Mouse (Mus musculus): ENCODE measurements around the gene Lbhd1.
"Not testable (repeated sequence)": the region's sequence is repeated elsewhere in the genome, so short reads cannot be mapped to it uniquely, and the experiment has no call there.

Gene Lbhd1

DNA sequence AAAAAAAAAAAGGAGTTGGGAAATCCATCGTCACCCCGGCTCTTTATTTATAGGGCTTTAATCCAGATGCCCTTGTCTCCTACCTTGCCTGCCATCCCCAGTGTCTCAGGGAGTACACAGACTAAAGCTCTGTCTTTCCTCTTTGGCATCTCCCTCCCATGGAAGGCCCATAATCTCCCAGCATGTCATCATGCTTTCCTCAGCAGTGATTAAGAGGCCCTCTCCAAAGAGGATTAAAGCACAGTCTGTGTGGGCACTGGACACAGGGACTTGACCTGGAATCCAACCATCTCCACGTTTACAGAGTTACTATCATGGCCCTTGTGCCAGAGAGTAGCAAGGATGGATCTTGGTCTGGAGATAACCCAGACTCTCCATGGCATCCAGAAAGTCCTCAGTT, at the start of gene Lbhd1, which contains the start of gene Gm49403:
TSS of gene Lbhd1 (plus strand) at position 117 of the 400 bp plus-strand sequence.
TSS of gene Gm49403 (plus strand) at position 315 of the 400 bp plus-strand sequence.
- DNase-seq = no peak

DNA sequence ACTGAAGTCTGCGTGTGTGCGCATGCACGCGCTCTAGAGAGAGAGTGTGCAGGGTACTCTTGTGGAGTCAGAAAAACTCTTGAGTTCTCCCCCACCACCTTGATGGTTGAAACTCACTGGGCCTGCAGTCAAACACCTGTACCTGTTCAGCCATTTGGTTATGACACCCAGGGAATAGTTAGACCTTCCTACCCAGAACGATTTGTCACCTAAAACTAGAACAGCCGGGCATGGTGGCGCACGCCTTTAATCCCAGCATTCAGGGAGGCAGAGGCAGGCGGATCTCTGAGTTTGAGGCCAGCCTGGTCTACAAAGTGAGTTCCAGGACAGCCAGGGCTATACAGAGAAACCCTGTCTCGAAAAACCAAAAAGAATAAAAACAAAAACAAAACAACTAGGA, 47.2 kb upstream of the Lbhd1 start:
- DNase-seq = not testable (repeated sequence)

DNA sequence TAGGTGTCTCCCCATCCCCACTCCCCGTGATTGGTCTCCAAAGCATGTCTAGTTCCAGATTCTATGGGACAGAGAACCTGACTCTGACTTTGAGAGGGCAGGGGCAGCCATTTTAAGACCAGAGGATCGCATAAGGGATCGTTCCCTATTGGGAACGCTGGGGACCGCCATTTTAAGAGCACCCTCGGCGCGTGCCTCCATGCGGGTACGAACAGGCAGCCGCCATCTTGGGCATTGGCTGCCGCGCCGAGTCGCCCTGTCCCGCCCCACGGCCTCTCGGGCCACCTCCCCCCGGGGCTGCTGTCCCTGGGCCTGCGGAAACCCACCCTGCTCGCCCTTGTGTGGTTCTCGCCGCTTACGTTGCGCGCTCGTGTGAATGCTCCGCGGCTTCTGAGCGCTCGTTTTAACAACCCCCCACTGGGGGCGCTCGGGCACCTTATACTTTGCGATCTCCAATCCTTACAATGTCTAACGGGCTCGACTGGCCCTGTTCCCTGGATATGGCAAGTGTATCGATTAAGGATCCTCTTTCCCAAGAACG, 46.2 kb upstream of the Lbhd1 start, which contains the start of gene Bscl2:
TSS of gene Bscl2 (plus strand) at position 217 of the 541 bp plus-strand sequence.
- DNase-seq = peak; percentile 92

DNA sequence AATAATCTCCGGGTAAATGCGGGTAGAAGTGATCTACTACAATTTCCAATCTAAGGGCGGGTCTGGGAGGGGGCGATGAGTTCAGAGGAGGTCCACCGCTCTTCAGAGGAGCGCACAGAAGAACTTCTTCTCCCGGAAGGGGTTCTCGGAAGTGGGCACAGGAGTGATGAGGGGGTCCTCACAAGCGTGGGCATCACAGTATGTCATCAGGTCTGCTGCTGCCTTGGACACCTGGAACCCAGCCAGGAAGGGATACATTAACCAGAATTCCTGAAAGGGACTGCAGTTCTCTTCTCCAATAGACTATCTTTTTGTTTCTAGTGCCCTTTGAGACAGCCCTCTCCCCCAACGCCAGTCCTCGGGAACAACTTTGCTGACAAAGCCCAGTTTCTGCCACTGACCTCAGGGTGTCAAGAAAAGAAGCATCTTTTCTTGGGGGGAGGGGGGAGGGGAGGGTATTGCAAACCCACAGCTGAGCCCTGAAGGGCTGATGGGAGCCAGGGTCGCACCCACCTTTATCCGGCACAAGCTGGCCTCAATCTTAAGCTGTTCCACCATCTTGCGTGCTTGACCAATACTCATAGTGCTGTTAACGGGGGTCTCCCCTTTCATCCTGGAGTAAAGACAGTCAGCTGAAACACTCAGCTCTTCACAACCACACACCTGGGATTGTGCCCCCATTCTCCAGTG, 45.3 kb upstream of the Lbhd1 start:
- peak; percentile 39 for DNase-seq

DNA sequence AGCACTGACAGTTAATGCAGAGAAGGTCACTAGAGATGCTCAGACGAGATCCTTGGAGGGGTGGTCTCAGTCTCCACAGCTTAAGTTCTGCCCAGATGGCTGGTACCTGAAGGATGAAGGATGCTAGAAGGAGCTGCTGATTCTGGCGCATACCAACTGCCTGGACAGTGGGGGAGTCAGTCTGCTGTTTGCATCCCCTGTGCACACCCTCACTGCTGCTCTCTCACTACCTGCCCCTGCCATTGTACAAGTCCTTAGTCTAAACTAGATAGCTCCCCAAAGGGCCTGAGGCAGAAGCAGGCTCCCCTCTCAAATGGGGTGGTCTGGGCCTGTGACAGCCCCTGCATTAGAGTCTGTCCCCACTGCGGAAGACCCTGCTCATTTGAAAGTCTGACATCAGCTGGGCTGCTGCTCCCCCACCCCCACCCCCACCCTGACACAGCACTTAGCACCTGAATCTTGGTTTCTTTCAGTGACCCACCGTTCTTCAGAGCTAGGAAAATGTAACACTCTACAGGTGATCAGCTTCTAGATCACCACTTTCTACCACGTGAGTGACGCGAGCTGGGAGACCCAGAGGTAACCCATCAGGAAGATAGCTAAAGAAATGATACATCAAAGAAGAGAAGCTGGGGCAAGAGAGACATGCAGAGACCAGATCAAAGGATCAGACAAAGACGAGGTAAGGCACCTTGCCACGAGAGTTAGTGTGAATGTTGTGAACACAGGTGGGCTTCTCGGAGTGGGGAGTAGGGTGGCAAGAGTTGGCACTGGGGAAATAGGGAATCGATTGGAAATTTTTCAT, 44.2 kb upstream of the Lbhd1 start, which contains the start of gene Gng3:
TSS of gene Gng3 (minus strand) at position 92 of the 805 bp plus-strand sequence.
- DNase-seq = peak; percentile 57

DNA sequence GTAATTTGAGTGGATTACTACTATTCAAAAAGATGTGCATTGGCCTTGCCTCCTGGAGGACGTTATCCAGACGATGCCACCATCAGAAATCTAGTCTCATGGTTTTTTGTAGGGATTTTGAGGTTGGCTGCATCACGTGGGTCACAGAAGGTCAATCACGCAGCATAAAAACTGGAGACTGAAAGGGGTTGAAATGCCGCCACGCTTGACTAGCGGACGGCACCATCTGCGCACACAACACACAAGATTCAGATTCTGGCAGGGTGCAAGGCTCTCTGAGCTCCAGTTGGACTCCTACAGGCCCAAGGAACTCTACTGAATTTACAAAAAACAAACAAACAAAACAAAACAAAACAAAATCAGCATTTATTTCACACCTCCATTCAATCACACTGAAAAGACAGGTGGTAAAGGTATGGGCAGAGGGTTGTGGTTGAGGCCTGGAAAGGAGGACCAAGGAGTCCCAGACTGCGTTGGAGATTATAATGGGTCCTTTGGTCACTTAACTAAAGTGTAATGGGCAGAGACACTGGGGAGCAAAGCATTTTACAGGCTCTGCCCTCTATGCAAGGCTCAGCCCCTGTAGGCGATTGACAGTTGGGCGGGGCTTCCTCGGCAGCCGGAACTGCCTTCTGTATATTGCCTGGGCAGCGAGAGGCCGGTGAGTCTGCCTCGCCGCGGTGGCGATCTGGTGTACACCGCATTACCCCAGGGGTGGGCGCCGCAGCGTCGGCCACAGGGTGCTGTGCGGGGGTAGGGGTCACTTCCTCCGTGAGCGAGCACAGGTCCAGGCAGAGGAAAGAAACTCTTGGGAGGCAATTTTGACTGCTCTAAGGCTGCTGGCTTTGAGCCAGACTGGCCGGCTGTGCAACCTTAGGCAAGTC, 43.4 kb upstream of the Lbhd1 start:
- DNase-seq = peak; percentile 84

DNA sequence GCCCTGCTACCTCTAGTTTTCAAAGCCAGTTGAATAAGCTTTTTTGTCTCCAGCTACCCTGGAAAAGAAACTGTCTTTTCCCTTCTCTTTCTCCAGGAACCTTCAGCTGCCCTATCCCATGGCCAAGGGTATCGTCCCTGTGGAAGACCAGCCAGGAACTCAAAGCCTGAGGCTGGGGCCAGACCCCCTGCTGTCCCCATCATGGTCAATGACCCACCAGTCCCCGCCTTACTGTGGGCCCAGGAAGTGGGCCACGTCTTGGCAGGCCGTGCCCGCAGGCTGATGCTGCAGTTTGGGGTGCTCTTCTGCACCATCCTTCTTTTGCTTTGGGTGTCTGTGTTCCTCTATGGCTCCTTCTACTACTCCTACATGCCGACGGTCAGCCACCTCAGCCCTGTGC, 42.5 kb upstream of the Lbhd1 start:
- DNase-seq = no peak

DNA sequence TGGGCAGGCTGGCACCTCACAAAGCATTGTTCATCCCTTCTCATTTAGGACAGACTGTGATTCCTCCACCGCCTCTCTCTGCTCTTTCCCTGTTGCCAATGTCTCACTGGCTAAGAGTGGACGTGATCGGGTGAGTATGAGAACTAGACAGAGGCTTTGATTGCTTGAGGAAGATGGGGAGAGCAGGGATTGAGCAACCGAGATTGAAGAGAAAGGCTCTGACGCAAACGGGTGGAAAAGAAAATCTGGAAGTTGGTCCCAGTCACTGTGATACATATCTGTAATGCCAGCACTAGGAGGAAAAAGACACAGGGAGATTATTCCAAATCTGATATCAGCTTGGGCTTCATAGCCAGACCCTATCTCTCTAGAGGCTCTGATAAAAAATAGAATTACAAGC, 40.6 kb upstream of the Lbhd1 start:
- no peak for DNase-seq

DNA sequence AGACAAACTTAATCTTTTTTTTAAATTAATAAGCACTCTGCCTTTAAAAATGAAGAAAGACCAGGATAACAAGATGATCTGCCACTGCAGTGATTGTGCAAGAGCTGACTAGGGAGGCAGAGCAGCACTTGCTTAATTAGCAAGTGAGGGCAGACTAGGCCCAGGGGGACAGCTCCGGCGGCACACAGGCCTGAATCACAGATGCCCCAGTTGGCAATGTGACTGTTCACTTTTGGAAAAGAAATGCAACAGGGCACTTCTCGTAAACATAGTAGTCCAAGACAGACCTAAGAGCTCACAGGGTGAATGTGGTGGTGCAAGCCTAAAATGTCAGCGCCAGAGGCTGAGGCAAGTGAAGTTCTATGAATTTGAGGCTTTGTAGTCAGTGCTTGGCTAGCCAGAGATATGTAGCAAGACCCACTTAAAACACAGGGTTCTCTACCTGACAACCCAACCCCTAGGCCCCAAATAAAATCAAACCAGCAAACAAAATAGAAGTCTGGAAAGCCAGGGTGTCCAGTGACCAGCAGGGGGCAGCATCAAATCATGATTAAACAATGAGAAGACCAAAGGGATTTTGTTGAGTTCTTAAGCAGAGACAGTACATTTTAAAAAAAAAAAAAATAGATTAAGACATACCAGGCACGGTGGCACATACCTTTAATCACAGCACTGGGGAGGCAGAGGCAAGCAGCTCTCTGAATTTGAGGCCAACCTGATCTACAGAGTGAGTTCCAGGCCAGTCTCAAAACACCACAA, 39.0 kb upstream of the Lbhd1 start:
- peak; percentile 88 for DNase-seq

DNA sequence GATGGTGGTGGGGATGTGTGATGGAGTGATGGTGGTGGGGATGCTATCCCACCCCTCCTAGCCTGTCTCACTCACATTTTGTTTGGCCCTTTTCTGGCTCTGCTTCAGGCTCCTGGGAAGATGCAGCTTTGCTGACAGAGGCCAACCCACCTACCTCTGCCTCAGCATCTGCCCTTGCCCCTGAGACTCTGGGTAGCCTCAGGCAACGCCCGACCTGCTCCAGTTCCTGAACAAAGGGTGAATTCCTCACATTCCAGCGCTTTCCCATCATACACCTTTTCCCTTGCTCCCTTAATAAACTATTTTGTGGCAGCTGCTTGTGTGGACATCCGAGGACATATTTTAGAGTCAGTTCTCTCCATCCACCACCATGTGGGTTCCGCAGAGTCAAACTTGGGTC, 35.2 kb upstream of the Lbhd1 start:
- no peak for DNase-seq

DNA sequence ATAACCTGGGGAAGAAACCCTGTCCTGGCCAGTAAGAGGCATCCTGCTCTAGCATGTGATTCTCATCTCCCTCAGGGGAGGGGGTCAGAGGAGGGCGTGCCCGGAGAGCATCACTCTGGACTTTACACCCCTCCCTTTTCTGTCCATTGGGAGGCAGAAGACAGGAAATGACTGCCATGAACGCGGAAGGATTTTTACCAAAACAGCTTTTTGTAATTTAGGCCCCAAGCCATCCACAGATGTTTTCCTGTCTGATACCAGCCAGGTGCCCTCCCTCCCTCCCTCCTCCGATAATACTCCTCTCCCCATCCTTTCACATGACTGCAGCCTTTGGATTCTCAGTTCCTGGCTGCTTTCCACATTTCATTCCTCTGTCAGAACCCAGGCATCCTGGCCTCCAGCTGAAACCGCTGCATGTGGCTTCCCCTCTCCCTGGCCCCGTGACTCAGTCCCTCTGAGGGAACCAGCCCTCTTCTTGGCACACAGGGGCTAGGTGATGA, 33.1 kb upstream of the Lbhd1 start, which contains the start of gene Lrrn4cl:
TSS of gene Lrrn4cl (plus strand) at position 367 of the 500 bp plus-strand sequence.
- DNase-seq = peak; percentile 61

DNA sequence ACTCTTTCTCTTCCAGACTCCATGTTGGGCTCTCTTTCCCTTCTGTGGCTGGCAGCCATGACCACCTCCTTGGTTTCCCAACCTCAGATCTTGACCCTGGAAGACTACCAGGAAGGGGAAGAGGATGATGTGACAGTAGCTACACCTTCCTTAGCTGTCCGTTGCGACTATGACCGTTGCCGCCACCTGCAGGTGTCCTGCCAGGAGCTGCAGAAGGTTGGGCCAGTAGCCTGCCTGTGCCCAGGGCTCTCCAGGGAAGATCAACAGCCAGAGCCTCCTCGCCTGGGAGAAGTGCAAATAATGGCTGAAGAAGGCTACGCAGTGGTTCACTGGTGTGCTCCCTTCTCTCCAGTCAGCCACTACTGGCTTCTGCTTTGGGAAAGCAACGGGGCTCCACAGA, 31.9 kb upstream of the Lbhd1 start:
- DNase-seq = no peak

DNA sequence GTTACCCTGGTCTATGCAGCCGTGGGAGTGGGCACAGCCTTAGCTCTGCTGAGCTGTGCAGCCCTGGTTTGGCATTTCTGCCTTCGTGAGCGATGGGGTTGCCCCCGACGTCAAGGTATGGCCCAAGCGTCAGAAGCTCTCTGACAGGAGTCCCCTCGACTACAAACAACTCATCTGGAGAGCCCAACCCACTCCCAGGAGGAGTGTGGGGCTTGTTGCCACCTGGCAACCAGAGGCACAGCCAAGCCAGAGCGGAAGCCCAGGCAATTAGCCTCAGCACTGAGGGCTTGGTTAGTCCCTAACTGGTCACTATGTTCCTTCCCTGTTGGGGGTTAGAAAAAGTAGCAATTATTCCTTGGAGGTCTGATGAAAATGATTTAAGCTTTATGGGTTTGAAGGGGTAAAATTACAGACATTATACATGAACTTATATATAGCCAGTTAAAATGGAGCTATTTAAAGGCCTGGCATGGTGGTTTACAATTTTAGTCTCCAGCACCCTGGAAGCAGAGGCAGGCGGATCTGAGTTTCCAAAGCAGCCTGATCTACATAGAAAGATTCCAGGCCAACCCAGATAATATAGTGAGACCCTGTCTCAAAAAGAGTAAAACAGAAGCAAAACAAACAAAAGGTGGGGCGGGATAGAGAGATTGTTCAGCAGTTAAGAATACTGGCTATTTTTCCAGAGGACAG, 31.1 kb upstream of the Lbhd1 start:
- no peak for DNase-seq

DNA sequence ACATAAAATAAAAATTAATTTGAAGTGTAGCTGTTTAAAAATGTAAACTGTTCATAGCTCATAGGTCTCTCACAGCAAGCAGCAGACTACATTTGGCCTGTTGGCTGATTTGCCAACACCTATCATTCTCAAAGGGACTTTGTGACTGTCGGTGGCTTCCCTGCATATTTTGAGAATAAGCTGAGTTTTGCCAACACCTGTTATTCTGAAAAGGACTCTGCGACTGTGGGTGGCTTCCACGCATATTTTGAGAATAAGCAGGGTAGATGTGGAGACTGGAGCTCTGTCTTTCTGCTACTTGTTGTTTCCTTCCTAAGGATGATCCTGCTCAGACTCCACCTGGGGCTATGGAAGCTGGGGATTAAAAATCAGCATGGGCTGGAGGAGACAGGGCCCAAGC, 30.4 kb upstream of the Lbhd1 start:
- DNase-seq = no peak

DNA sequence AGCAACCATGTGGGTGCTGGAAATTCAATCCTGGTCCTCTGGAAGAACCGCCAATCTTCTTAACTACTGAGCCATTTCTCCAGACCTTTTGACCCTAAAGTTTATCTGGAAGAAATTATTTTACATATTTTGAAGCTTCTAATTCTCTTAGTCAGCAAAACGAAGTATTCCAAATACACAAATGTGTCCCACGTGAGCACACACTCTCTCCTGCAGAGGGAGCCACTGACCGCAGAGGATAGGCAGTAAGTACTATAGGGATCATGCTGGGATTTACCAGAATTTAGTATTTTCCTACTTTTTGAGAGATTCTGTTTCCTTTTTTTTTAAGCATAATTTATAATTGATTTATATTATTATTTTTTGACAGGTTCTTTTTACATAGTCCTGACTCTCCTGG, 25.8 kb upstream of the Lbhd1 start:
- DNase-seq = peak; percentile 55

DNA sequence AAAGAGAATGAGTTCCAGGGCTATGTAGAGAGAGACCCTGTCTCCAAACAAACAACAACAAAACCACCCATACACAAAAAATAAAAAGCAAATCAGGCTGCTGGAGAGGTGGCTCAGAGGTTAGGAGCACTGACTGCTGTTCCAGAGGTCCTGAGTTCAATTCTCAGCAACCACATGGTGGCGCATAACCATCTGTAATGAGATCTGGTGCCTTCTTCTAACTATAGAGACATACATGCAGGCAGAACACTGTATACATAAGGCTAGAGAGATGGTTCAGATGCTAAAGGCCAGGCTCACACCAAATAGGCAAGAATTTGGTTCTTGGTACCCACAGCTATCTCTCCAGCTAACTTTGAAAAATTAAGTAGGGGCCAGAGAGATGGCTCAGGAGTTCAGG, 24.5 kb upstream of the Lbhd1 start:
- peak; percentile 31 for DNase-seq

DNA sequence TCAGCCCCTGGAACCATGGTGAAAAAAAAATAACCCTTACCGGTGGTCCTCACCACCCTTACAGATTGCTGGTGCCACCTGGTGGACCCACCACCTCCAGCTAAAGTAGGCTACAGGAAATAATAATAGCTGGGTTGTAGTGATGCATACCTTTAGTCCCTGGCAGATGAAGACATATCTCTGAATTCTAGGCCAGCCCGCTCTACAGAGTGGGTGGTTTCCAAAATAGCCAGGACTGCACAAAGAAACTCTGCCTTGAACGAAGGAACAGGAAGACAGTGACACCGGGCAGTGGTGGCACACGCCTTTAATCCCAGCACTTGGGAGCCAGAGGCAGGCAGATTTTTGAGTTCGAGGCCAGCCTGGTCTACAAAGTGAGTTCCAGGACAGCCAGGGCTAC, 19.3 kb upstream of the Lbhd1 start:
- DNase-seq = no peak

DNA sequence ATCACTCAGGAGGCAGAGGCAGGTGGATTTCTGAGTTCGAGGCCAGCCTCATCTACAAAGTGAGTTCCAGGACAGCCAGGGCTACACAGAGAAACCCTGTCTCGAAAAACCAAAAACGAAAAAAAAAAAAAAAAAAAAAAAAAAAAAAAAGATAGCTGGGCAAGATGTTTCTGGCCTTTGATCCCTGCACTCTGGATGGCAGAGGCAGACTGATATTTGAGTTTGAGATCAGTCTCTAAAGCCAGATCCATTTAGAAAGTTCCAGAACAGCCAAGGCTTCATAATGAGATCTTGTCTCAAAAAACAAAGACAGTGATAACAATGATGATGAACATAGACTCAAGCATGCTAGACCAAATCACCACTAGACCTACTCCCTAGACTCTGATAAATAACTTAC, 13.2 kb upstream of the Lbhd1 start:
- DNase-seq = not testable (repeated sequence)

DNA sequence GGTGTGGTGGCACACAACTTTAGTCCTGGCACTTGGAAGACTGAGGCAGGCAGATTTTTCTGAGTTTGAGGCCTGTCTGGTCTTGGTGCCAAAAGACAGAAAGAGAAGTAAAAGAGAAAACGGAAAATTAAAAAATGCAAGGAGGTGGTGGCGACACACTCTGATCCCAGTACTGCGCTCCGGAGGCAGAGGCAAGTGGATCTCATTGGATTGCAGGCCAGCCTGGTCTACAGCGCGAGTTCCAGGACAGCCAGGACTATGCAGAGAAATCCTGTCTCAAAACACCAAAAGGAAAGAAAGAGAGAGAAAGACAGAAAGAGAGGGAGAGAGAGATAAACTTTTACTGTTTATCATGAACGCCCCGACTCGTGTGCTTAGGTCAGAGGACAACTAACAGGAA, 12.7 kb upstream of the Lbhd1 start:
- DNase-seq = no peak

DNA sequence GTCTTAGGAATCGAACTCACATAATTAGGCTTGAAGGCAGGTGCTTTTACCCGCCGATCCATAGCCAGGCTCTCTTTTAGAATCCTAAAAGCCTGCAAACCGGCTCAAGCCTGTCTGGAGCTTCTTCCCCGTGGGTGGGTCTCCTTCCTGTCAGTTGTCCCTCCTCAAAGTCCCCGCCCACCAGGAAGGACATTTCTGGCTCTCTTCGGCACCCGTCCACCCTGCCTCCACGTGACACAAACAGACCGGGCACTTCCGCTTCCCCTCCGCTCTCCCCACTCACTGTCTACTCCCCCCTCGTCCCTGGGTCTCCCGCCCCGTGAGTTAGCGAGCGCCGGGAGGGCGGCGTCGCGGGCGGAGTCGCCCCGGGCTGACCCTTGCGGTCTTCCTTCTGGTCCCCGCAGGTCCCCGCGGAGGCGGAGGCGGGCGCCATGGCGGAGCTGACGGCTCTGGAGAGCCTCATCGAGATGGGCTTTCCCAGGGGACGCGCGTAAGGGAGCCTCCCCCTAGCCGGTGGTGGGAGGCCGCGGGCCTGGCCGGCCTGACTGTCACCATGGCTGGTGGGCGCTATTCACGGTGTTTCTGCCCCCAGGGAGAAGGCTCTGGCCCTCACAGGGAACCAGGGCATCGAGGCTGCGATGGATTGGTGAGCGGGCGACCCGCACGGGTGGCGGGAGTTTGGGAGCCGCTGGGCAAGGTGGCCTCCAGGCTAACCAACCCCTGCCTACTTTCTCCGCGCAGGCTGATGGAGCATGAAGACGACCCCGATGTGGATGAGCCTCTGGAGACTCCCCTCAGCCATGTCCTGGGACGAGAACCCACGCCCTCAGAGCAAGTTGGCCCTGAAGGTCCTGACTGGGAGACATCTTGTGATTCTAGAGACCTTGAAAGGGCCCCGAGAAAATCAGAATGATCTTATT, 12.0 kb upstream of the Lbhd1 start, which contains the start of gene Ubxn1:
TSS of gene Ubxn1 (plus strand) at position 230 of the 920 bp plus-strand sequence.
- DNase-seq = peak; percentile 96

All from embryo, embryonic 11 days (tissue).